Mouse (Mus musculus) colon, adult 2 months (tissue): ENCODE data around the gene Syk. TPM values are rescaled to one million over a fixed set of nuclear protein-coding genes. Genes with fewer than 3 reads are reported as not detected.

Experiments used
- polyA plus RNA-seq: library from polyadenylated mRNA; depleted of rRNA; stranded (reverse); fragments of >200 nt; gene quantifications from 2 replicates; pipeline ENCODE4 v1.2.3, GENCODE M21; 2012; rRNA removed

Syk gene
- 20.0 and 20.6 TPM in 2 replicates for polyA plus RNA-seq

DNA sequence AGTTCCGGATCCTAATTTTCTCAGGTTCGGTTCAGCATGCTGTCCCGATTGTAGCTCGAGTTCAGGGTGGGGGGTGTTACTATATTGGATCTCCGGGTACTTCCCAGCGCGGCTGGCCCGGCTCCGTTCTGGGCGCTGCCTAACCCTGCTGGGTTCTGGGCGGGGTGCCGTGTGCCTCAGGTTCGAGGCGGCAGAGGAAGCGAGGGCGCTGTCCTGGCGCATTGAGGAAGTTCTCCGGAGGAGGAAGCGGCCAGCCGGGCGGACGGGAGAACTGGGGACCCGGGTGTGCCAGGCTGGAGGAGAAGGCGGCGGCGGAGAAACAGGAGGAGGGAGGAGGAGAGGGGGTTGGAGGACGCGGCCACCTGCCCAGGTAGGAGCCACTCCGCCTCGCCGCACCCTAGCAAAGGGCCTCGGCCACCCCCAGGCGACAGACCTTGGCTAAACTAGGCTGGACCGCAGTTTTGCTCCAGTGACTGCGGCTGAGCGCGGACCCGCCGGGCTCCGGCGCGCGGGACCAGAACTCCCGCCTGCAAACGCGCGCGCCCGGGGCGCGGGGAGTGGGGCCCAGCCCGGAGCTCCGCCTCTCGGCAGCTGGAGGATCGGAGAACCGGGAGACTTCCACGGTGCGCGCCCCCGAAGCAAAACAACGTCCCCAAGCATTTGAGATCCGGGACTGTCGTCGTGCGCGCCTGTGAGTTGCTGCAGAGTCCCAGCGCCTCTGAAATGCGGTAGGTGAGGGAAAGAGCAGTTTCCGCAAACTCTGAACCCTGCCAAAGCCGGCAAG lies at the start of gene Syk:
Syk (plus strand) TSS at position 296 of the 784 bp plus-strand sequence.

Other genes with a start within 250 kb of the Syk start
- 3.9 and 5.5 TPM in 2 replicates for gene Diras2, start 51.9 kb upstream of the Syk start, polyA plus RNA-seq